Mouse (Mus musculus) limb, embryonic 15.5 days (tissue): ENCODE measurements around the gene Rab3il1. TPM values are rescaled to one million over a fixed set of nuclear protein-coding genes. Genes with fewer than 3 reads are reported as not detected.

Source experiments
- ATAC-seq: fragments of 200-750 bp; cut with Nextera tagmentation; 2 replicates; pipeline ENCODE4 v1.8.0; 2017; ENCODE audit warnings: low read depth, moderate TSS enrichment; ENCODE audit not compliant: insufficient number of reproducible peaks, low FRiP score, low TSS enrichment
- H3K27ac ChIP-seq: fragments of 300-500 bp; sonication (generic); 2 replicates; pipeline ENCODE4 v1.5.1; 2015; ENCODE audit warnings: moderate library complexity, mild to moderate bottlenecking, inconsistent platforms
- H3K27me3 ChIP-seq: fragments of 300-500 bp; sonication (generic); 2 replicates; pipeline ENCODE4 v1.6.1; 2015; ENCODE audit warnings: inconsistent platforms
- H3K36me3 ChIP-seq: fragments of 300-500 bp; sonication (generic); 2 replicates; pipeline ENCODE4 v1.6.1; 2015; ENCODE audit warnings: inconsistent platforms
- H3K4me1 ChIP-seq: fragments of 300-500 bp; sonication (generic); 2 replicates; pipeline ENCODE4 v1.6.1; 2015; ENCODE audit warnings: inconsistent platforms
- H3K4me2 ChIP-seq: fragments of 300-500 bp; sonication (generic); 2 replicates; pipeline ENCODE4 v1.6.1; 2015; ENCODE audit warnings: mild to moderate bottlenecking, inconsistent platforms
- H3K4me3 ChIP-seq: fragments of 300-500 bp; sonication (generic); 2 replicates; pipeline ENCODE4 v1.5.1; 2015; ENCODE audit warnings: mild to moderate bottlenecking, inconsistent platforms
- H3K9ac ChIP-seq: fragments of 300-500 bp; sonication (generic); 2 replicates; pipeline ENCODE4 v1.6.1; 2015; ENCODE audit warnings: inconsistent platforms
- H3K9me3 ChIP-seq: fragments of 300-500 bp; sonication (generic); 2 replicates; pipeline ENCODE4 v1.6.1; 2016; ENCODE audit warnings: inconsistent platforms
- WGBS: fragments of 180-500 bp; shearing (Covaris S2); methylation state at CpG from one replicate; pipeline ENCODE4 v1.1.7; 2015; 5-methylcytosine and 5-hydroxymethylcytosine counted together
- polyA plus RNA-seq: library from polyadenylated mRNA; unstranded; fragments of >200 nt; fragmentation: Nextera tagmentation; extraction: Ambion mirVana; gene quantifications from 2 replicates; pipeline ENCODE4 v1.2.1, GENCODE M21; 2015

Rab3il1 gene
- polyA plus RNA-seq, 1 experiment from 2014 or later: 45.1 TPM

DNA sequence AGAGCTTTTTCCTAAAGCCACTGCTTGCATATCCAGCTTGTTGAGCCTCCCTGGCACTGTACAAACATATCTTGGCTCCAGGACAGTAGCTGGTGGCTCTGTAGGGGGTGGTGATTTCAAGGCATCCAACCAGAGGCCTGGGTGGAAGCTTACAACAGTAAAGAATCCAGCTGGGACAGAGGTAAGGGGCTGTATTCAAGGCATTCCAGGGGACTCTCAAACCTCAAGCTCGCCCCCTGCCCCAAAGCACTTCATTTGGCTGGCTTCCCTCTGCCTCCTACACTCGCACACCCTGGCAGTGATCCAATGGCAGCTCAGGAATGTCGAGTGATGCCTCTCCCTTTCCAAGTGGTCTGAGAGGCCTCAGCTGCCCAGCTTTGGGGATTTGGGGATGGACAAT, 37.4 kb downstream of the Rab3il1 start:
- Histone ChIP-seq H3K27ac (peak overlapping the region; percentile 61), H3K4me1 (peaks cover 40% of the 10 kb centered on the region), H3K4me2 (0 out of 2 replicates have a peak overlapping the region, but pooled peaks have one; percentile 2), H3K9me3 (no peaks in the 10 kb centered on the region), H3K9ac (no peak overlapping the region), H3K36me3 (peaks cover 8% of the 10 kb centered on the region; the same call in 1 of the 2 replicates), H3K27me3 (no peaks in the 10 kb centered on the region; the same call in 1 of the 2 replicates), H3K4me3 (no peak overlapping the region)
- WGBS: 6% methylated on average over 3 of the region's 3 CpGs
- ATAC-seq: no peak

DNA sequence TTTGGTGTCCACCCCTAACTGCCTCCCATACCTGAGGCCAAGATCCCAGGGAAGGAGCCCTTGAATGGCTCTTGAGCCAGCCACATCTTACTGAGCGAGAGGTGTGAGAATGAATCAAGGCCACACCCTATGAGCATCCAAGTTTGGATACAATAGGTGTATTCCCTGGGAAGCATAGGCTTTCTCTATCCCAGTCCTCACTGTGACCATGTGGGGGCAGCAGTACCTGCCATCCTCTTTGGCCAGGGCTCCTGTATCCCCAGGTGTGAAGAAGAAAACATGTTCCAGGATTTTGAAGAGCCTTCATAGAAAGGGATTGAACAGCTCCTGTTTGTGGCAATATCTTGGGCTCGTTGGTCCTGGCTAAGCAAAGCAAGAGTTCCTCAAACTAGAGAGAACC, 38.1 kb downstream of the Rab3il1 start:
- H3K9ac ChIP-seq: no peak overlapping the region
- peaks cover 43% of the 10 kb centered on the region for H3K4me1 ChIP-seq
- H3K27me3 ChIP-seq: no peaks in the 10 kb centered on the region; the same call in 1 of the 2 replicates
- no peak for ATAC-seq
- WGBS: 78% methylated on average over 2 of the region's 2 CpGs
- H3K4me2 ChIP-seq: no peak overlapping the region
- peaks cover 8% of the 10 kb centered on the region; the same call in 1 of the 2 replicates for H3K36me3 ChIP-seq
- H3K9me3 ChIP-seq: no peaks in the 10 kb centered on the region
- no peak overlapping the region for H3K27ac ChIP-seq
- no peak overlapping the region for H3K4me3 ChIP-seq

DNA sequence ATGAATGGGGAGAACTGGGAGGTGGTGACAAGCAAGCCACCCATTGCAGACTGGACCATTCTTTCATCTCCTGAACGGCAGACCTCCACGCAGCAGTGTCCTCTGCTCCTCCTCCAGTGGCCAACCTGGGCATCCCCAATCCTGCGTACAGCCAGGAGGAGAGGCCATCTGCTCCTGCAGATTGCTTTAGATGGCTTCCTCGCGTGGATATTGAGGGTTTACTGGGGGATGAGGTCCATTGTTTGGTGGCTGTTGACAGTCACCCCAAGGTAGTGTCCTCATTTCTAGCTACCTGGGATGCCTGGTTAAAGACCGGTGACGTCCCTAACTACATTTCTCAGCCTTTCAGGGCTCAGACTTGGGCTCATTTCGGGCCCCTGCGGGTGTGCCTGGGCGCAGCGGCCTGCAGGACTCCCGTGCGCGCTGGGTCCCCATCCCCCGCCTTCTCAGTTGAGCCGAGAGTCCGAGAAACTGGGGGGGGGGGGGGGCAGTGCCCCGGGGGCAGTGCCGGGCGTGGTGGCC, 39.5 kb downstream of the Rab3il1 start:
- Histone ChIP-seq H3K27me3 (no peaks in the 10 kb centered on the region; the same call in 1 of the 2 replicates), H3K4me1 (peaks cover 38% of the 10 kb centered on the region), H3K4me3 (peak overlapping the region; percentile 62), H3K36me3 (no peaks in the 10 kb centered on the region; the same call in 1 of the 2 replicates), H3K9ac (peak overlapping the region; percentile 23; the same call in 1 of the 2 replicates), H3K27ac (no peak overlapping the region), H3K4me2 (peak overlapping the region; percentile 94), H3K9me3 (no peaks in the 10 kb centered on the region)
- 8% methylated on average over 20 of the region's 20 CpGs for WGBS
- ATAC-seq: no peak

DNA sequence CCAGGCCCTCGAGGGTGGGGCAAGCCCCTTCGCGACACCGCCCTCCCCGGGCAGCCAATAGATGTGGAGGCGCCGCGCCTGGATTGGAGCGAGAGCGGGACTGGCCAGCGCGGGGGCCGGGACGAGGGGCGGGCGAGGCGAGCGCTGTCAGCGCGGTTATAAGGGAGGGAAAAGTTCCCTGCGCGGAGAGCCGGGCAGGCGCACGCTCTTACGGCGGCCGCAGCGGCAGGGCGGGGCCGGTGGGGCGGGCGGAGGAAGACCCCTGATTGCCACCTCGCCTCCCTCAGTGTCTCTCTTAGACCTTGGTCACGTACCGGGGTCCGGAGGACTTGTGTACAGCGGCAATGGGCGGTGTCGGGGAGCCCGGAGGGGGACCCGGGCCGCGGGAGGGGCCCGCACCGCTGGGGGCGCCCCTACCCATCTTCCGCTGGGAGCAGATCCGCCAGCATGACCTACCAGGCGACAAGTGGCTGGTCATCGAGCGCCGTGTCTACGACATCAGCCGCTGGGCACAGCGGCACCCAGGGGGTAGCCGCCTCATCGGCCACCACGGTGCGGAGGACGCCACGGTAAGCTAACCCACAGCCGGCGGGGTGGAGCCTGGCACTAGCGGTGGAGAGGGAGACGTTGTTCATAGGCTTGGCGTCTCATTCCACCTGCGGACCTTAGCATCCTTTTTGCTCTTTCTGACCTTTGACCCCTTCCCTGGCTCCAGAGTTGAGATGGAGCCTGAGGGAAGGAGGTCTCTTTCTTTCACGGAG, 40.1 kb downstream of the Rab3il1 start, which contains the start of gene Fads3:
TSS of gene Fads3 (plus strand) at position 182 of the 761 bp plus-strand sequence.
- ATAC-seq: peak; percentile 88
- H3K9me3 ChIP-seq: no peaks in the 10 kb centered on the region
- WGBS: under 1% methylated on average over 68 of the region's 69 CpGs
- no peaks in the 10 kb centered on the region for H3K36me3 ChIP-seq
- peak within 1 kb of the TSS; percentile 72 for H3K27ac ChIP-seq
- H3K9ac ChIP-seq: peak within 1 kb of the TSS; percentile 71
- no peaks in the 10 kb centered on the region; the same call in 1 of the 2 replicates for H3K27me3 ChIP-seq
- H3K4me3 ChIP-seq: peak within 1 kb of the TSS; percentile 62
- peaks cover 44% of the 10 kb centered on the region for H3K4me1 ChIP-seq
- H3K4me2 ChIP-seq: peak within 1 kb of the TSS; percentile 94

DNA sequence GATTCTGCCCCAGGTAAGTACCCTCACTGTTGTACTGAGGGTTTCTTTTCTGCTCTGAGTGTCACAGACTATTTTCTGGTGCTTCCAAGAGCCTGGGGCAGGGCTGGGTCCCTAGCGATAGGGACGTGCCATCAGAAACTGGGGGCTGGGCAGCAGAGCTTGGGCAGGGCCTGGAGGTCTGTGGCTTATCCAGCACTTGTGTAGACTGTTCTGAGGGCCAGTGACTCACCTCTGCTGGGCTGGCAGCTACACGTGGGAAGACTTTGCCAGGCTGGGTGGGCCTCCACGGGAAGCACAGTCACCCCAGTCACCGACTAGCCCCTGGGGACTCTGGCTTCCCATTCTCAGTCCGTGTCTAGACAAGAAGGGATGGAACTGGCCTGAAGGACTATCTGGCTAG, 40.8 kb downstream of the Rab3il1 start:
- no peaks in the 10 kb centered on the region for H3K36me3 ChIP-seq
- H3K4me2 ChIP-seq: peak overlapping the region; percentile 94
- H3K4me1 ChIP-seq: peaks cover 51% of the 10 kb centered on the region
- H3K27me3 ChIP-seq: no peaks in the 10 kb centered on the region; the same call in 1 of the 2 replicates
- no peaks in the 10 kb centered on the region for H3K9me3 ChIP-seq
- ATAC-seq: no peak
- no peak overlapping the region for H3K27ac ChIP-seq
- peak overlapping the region; percentile 71; the same call in 1 of the 2 replicates for H3K9ac ChIP-seq
- WGBS: 50% methylated on average over 6 of the region's 6 CpGs
- peak overlapping the region; percentile 62 for H3K4me3 ChIP-seq

DNA sequence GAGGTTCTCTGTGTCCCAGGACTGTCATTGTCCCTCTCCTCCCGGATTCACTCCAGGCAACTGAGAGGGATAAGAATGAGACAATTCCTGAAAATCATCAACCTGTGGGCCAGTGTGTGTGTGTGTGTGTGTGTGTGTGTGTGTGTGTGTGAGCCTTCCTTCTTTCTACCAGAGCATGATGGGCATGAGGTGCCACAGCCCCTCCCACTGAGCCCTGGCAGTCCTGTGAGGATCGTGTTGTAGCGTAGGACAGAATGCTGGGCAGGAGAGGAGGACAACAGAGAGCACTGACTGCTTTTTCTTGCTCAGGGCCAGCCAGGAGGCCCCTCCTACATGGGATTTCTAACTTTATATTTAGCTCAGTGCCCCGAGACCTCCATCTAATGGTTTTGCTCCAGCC, 41.3 kb downstream of the Rab3il1 start:
- Histone ChIP-seq H3K27ac (no peak overlapping the region), H3K27me3 (no peaks in the 10 kb centered on the region; the same call in 1 of the 2 replicates), H3K9ac (no peak overlapping the region), H3K4me2 (peak overlapping the region; percentile 94), H3K4me1 (peaks cover 52% of the 10 kb centered on the region), H3K9me3 (no peaks in the 10 kb centered on the region), H3K36me3 (no peaks in the 10 kb centered on the region), H3K4me3 (peak overlapping the region; percentile 62; the same call in 1 of the 2 replicates)
- 74% methylated on average over 4 of the region's 4 CpGs for WGBS
- no peak for ATAC-seq

DNA sequence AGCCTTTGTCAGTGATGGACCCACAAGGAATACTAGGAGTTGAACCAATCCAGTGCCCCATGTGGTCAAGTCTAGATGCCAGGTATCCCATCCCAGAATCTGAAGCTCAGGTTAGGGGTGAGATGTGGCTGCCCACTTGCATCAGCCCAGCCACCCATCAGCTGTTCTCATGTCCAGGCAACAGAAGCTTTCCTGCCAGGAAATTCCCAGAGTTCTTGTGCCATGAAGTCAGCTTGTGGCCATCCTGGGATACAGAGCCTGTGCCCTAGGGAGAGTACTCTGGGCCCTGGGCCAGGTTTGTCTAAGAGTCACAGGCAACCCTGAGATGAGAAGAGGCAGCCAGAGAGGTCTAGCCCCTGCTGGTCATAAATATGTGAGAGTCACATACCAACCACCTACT, 42.2 kb downstream of the Rab3il1 start:
- no peak overlapping the region for H3K4me2 ChIP-seq
- no peaks in the 10 kb centered on the region for H3K36me3 ChIP-seq
- no peak for ATAC-seq
- H3K4me3 ChIP-seq: no peak overlapping the region
- peaks cover 49% of the 10 kb centered on the region for H3K4me1 ChIP-seq
- no peak overlapping the region for H3K27ac ChIP-seq
- H3K9me3 ChIP-seq: no peaks in the 10 kb centered on the region
- no peak overlapping the region for H3K9ac ChIP-seq
- no peaks in the 10 kb centered on the region; the same call in 1 of the 2 replicates for H3K27me3 ChIP-seq

DNA sequence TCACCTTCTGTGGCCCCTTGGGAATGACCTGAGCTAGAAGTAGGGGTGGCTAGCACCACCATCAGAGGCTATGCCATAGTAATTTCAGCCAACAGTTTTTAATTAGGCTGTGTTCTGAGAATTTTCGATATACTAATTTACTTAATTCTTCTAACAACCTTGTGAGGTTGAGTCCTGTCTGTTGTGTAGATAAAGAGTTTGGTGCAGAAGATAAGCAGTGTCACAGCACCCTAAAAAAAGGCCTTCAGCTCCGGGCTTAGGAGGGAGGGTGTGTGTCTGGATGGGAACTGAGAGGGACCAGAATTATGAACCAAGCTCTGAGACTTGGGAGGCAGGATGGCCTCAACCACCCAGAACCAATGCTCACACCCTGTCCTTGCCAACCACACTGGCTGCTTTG, 44.2 kb downstream of the Rab3il1 start:
- Histone ChIP-seq H3K4me3 (no peak overlapping the region), H3K27me3 (no peaks in the 10 kb centered on the region; the same call in 1 of the 2 replicates), H3K9ac (no peak overlapping the region), H3K4me2 (no peak overlapping the region), H3K9me3 (no peaks in the 10 kb centered on the region), H3K36me3 (no peaks in the 10 kb centered on the region), H3K4me1 (peaks cover 45% of the 10 kb centered on the region), H3K27ac (no peak overlapping the region)
- 77% methylated on average over 2 of the region's 2 CpGs for WGBS
- no peak for ATAC-seq

DNA sequence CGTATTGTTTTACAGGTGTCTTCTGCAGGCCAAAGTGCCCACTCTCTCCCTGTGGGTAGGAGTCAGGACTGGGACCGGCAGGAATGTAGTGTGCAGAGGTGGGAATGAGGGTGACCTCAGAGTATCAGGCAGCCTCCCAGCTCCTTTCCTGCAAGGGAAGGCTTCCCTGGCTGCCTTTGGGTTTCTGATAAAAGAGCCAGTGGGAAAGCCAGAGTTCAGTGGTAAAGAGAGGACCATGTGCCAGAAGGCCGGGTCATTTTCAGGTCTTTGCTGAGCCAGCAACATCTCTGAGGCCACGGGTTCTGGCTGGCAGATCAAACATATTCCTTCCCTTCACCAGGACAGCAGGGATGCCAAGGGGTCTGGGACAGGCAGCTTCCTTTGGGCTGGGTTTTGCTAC, 44.9 kb downstream of the Rab3il1 start:
- no peak overlapping the region for H3K4me3 ChIP-seq
- H3K9ac ChIP-seq: no peak overlapping the region
- peaks cover 39% of the 10 kb centered on the region for H3K4me1 ChIP-seq
- H3K27ac ChIP-seq: no peak overlapping the region
- no peaks in the 10 kb centered on the region for H3K9me3 ChIP-seq
- no peak overlapping the region for H3K4me2 ChIP-seq
- WGBS: 54% methylated on average over 4 of the region's 4 CpGs
- H3K27me3 ChIP-seq: no peaks in the 10 kb centered on the region; the same call in 1 of the 2 replicates
- no peak for ATAC-seq
- no peaks in the 10 kb centered on the region for H3K36me3 ChIP-seq

DNA sequence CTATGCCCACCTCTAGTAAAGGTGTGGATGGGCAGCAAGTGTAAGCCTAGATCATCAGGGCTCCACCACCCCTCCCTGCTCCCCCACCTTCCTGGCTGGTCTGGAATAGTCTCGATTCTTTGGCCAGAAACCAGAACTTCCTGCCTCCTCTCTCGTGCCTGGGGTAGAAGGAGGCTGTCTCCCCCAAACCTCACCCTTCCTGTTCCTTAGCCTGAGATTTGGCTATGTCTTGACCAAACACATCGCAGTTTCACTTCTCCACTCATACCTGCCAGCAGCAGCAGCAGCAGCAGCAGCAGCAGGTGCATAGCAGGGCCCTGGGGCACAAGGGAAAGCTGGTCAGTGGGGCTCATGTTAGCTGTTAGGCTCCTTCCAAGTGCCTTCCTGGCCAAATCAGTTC, 45.5 kb downstream of the Rab3il1 start:
- Histone ChIP-seq H3K27ac (no peak overlapping the region), H3K36me3 (no peaks in the 10 kb centered on the region), H3K9me3 (no peaks in the 10 kb centered on the region), H3K4me2 (no peak overlapping the region), H3K27me3 (no peaks in the 10 kb centered on the region; the same call in 1 of the 2 replicates), H3K4me1 (peaks cover 35% of the 10 kb centered on the region), H3K4me3 (no peak overlapping the region), H3K9ac (no peak overlapping the region)
- ATAC-seq: no peak
- WGBS: 38% methylated on average over 3 of the region's 3 CpGs

DNA sequence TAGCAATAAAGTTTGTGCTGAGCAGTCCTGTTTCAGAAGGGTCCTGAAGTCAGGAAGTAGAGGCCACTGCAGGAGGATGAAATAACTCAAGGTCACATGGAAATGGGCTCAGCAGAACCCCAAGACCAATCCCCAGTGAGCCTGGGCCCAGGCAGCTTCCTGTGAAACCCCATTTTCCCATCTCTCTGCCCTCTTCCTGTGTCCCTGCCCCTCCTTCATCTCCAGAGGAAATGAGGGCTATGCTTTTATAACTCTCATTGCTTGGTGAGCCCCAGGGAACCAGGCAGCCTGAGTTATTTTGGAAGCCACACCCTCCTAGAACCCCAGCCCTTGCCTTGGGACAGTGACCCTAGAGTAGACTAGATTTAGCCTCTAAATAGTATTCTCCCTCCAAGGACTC, 48.1 kb downstream of the Rab3il1 start:
- no peak overlapping the region for H3K9ac ChIP-seq
- no peak overlapping the region for H3K4me3 ChIP-seq
- H3K4me1 ChIP-seq: peaks cover 20% of the 10 kb centered on the region
- H3K27ac ChIP-seq: no peak overlapping the region
- H3K9me3 ChIP-seq: no peaks in the 10 kb centered on the region
- no peak for ATAC-seq
- no peaks in the 10 kb centered on the region for H3K27me3 ChIP-seq
- no peak overlapping the region for H3K4me2 ChIP-seq
- peaks cover 21% of the 10 kb centered on the region for H3K36me3 ChIP-seq

DNA sequence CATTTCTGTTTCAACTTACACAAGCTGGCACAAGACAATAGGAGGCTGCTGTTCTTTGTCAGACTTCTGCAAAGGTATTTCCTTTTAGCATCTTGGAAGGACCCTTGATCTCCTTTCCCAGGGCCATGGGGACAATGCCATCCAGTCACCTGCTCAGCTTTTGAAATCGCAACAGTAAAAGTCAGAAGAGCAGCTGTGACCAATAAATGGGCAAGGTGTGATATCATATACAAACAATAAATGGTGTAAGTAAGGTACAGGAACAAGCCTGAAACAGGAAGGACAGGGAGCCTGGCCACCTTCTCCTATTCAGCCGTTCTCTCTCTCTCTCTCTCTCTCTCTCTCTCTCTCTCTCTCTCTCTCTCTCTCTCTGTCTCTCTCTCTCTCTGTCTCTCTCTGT, 49.0 kb downstream of the Rab3il1 start:
- Histone ChIP-seq H3K27me3 (no peaks in the 10 kb centered on the region), H3K4me1 (peaks cover 20% of the 10 kb centered on the region), H3K4me3 (no peak overlapping the region), H3K9me3 (no peaks in the 10 kb centered on the region), H3K27ac (no peak overlapping the region), H3K4me2 (no peak overlapping the region), H3K36me3 (peaks cover 30% of the 10 kb centered on the region), H3K9ac (no peak overlapping the region)
- 62% methylated on average over 2 of the region's 2 CpGs for WGBS
- ATAC-seq: no peak
